Mouse (Mus musculus): ENCODE measurements around the gene Pla2g2d. TPM values are rescaled to one million over a fixed set of nuclear protein-coding genes. Genes with fewer than 3 reads are reported as not detected.

The Pla2g2d gene
- total and polyA plus RNA-seq, 3 experiments, result not detected

- Histone ChIP-seq H3K79me2 (ENCODE audit: control insufficient read depth, insufficient read depth, low read length, poor library complexity) (no peaks in the 10 kb centered on the region), H3K4me1 (ENCODE audit: control insufficient read depth in 1 of 2, insufficient read depth in 2 of 2, low read length in 2 of 2) (no peaks in the 10 kb centered on the region), H3K27ac (ENCODE audit: control insufficient read depth, low read depth, low read length) (no peak overlapping the region), H3K36me3 (ENCODE audit: control insufficient read depth in 1 of 2, insufficient read depth in 2 of 2, low read length in 2 of 2) (no peaks in the 10 kb centered on the region), H3K4me3 (ENCODE audit: control insufficient read depth in 1 of 2, insufficient read depth in 1 of 2, low read depth in 2 of 2, low read length in 2 of 2) (no peak overlapping the region), H3K27me3 (ENCODE audit: control insufficient read depth in 1 of 2, insufficient read depth in 2 of 2, low read length in 2 of 2) (no peaks in the 10 kb centered on the region), H3K9ac (ENCODE audit: control insufficient read depth, low read depth, low read length, poor library complexity, severe bottlenecking) (no peak overlapping the region), H3K9me3 (replicated peaks; ENCODE audit: insufficient read depth, low read length) (no peaks in the 10 kb centered on the region)
- TF ChIP-seq RCOR1 (IDR thresholded peaks at IDR 0.05; ENCODE audit: low read depth, low read length) (no peak), UBTF (IDR thresholded peaks at IDR 0.05; ENCODE audit: borderline replicate concordance, insufficient read depth, low read depth, low read length) (no peak), POLR2A (IDR thresholded peaks at IDR 0.05; ENCODE audit: control insufficient read depth in 1 of 2, insufficient read depth in 1 of 2, low read depth in 1 of 2, low read length in 2 of 2, poor library complexity in 1 of 2) (no peak), GABPA (IDR thresholded peaks at IDR 0.05; ENCODE audit: low read depth, low read length) (no peak)
- no peak for DNase-seq (ENCODE audit: low read depth, low spot score)
These were observed 30.6 kb downstream of the Pla2g2d start for GRCm38 (mm10) chr4:138806160-138806559.

DNA sequence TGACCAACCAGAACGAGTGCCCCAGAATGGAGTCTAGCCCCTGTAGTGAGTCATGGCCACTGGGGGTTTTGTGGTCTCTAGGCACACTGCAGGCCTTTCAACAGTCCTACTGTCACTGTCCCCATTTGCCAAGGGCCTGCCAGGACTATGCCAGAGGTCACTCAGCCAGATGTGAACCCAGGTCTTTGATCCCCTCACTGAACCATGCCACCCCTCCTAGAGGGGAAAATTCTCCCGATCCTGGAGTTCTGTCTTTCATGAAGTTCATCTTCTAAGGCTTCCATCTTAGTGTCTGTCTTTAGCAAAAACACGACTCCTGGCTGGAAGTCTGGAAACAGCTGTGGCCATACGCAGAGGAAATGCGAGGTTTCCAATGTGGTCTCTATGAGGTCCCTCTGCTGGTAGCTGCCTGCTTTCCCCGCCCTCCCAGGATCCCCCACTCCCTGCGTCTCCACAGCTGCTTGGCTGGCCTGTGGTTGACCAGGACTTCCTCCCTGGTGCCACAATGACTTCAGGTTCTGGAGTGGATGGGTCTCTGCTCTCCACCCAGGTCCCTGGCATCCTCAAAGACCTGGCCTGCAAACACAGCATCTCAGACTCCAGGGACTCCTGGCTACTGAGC is 31.5 kb downstream of the Pla2g2d start:
- H3K27me3 ChIP-seq (ENCODE audit: control insufficient read depth in 1 of 2, insufficient read depth in 2 of 2, low read length in 2 of 2), result no peaks in the 10 kb centered on the region
- H3K4me3 ChIP-seq (ENCODE audit: control insufficient read depth in 1 of 2, insufficient read depth in 1 of 2, low read depth in 2 of 2, low read length in 2 of 2), result no peak overlapping the region
- TF ChIP-seq HCFC1 (IDR thresholded peaks at IDR 0.05; ENCODE audit: low read depth, low read length) (no peak), BHLHE40 (IDR thresholded peaks at IDR 0.05; ENCODE audit: borderline replicate concordance, low read depth, low read length) (no peak), CHD2 (IDR thresholded peaks at IDR 0.05; ENCODE audit: low read length) (no peak), MYC (IDR thresholded peaks at IDR 0.05; ENCODE audit: low read depth, low read length) (no peak), RCOR1 (IDR thresholded peaks at IDR 0.05; ENCODE audit: low read depth, low read length) (no peak), MAFK (IDR thresholded peaks at IDR 0.05; ENCODE audit: borderline replicate concordance, low read depth, low read length) (no peak), SIN3A (IDR thresholded peaks at IDR 0.05; ENCODE audit: low read length) (no peak), POLR2A (IDR thresholded peaks at IDR 0.05; ENCODE audit: control insufficient read depth in 1 of 2, insufficient read depth in 1 of 2, low read depth in 1 of 2, low read length in 2 of 2, poor library complexity in 1 of 2) (no peak), E2F4 (IDR thresholded peaks at IDR 0.05; ENCODE audit: borderline replicate concordance, low read depth, low read length) (no peak), ZMIZ1 (IDR thresholded peaks at IDR 0.05; ENCODE audit: low read depth, low read length) (no peak), USF2 (IDR thresholded peaks at IDR 0.05; ENCODE audit: borderline replicate concordance in 1 of 2, insufficient read depth in 1 of 2, low read depth in 1 of 2, low read length in 2 of 2) (no peak), SMC3 (IDR thresholded peaks at IDR 0.05; ENCODE audit: low read depth, low read length) (no peak), ETS1 (IDR thresholded peaks at IDR 0.05; ENCODE audit: low read depth, low read length) (no peak), UBTF (IDR thresholded peaks at IDR 0.05; ENCODE audit: borderline replicate concordance, insufficient read depth, low read depth, low read length) (no peak), TCF12 (IDR thresholded peaks at IDR 0.05; ENCODE audit: low read depth, low read length) (no peak), MEF2A (IDR thresholded peaks at IDR 0.05; ENCODE audit: extremely low read depth, insufficient replicate concordance, low read depth, low read length, poor library complexity, severe bottlenecking) (no peak), POLR2AphosphoS2 (IDR thresholded peaks at IDR 0.05; ENCODE audit: low read length) (no peak)
- no peak overlapping the region for H3K9ac ChIP-seq (ENCODE audit: control insufficient read depth, low read depth, low read length, poor library complexity, severe bottlenecking)
- no peaks in the 10 kb centered on the region for H3K4me1 ChIP-seq (ENCODE audit: control insufficient read depth in 1 of 2, insufficient read depth in 2 of 2, low read length in 2 of 2)
- no peak for DNase-seq (ENCODE audit: low read depth, low spot score)
- H3K36me3 ChIP-seq (ENCODE audit: control insufficient read depth in 1 of 2, insufficient read depth in 2 of 2, low read length in 2 of 2), result no peaks in the 10 kb centered on the region
- no peak overlapping the region for H3K27ac ChIP-seq (ENCODE audit: control insufficient read depth, low read depth, low read length)
- no peaks in the 10 kb centered on the region for H3K9me3 ChIP-seq (replicated peaks; ENCODE audit: insufficient read depth, low read length)
- no peaks in the 10 kb centered on the region for H3K79me2 ChIP-seq (ENCODE audit: control insufficient read depth, insufficient read depth, low read length, poor library complexity)
